Mouse (Mus musculus) CH12.LX (cell line): ENCODE measurements around the gene Tmem259. TPM values are rescaled to one million over a fixed set of nuclear protein-coding genes. Genes with fewer than 3 reads are reported as not detected.

ENCODE experiments used
- DNase-seq: peaks from one replicate; pipeline ENCODE4 v3.0.0-alpha.2; 2013; ENCODE audit errors: extremely low read depth
- H3K27ac ChIP-seq: 2 replicates; pipeline ENCODE4 v1.5.1; 2012; ENCODE audit warnings: low read depth, mild to moderate bottlenecking, control low read depth, moderate library complexity; ENCODE audit not compliant: insufficient read depth
- H3K27me3 ChIP-seq: replicated peaks from 2 replicates; pipeline ENCODE3; 2012; ENCODE audit warnings: inconsistent platforms
- H3K36me3 ChIP-seq, 2 experiments: replicated peaks in 1 of 2; 2 replicates each; pipeline versions ENCODE3 to v1.6.1; 2012; ENCODE audit warnings: inconsistent platforms in 1 of 2, low read length in 1 of 2, mild to moderate bottlenecking in 1 of 2, mixed read lengths in 1 of 2, moderate library complexity in 1 of 2; ENCODE audit not compliant: control insufficient read depth in 1 of 2, insufficient read depth in 1 of 2
- H3K4me1 ChIP-seq, 2 experiments: 2 replicates each; pipeline ENCODE4 v1.6.1; 2012; ENCODE audit warnings: inconsistent platforms in 1 of 2, moderate library complexity in 1 of 2; ENCODE audit not compliant: insufficient read depth in 2 of 2, control insufficient read depth in 1 of 2
- H3K4me2 ChIP-seq: 2 replicates; pipeline ENCODE4 v1.6.1; 2012; ENCODE audit warnings: low read depth, mild to moderate bottlenecking, control low read depth; ENCODE audit not compliant: poor library complexity, insufficient read depth, severe bottlenecking
- H3K4me3 ChIP-seq, 3 experiments: fragments of 150-350 bp in 1 of 3; sonication (generic) in 1 of 3; replicated peaks in 1 of 3; 2 replicates each; pipeline versions ENCODE3 to v1.5.1; 2011 to 2012; ENCODE audit warnings: low read depth in 2 of 3, low read length in 2 of 3, mild to moderate bottlenecking in 2 of 3, moderate library complexity in 2 of 3, control low read depth in 1 of 3, improper control_type of control experiment in 1 of 3, inconsistent platforms in 1 of 3, mixed read lengths in 1 of 3; ENCODE audit not compliant: poor library complexity in 1 of 3
- H3K79me2 ChIP-seq: replicated peaks from 2 replicates; pipeline ENCODE4 v1.6.1; 2012; ENCODE audit warnings: mild to moderate bottlenecking, moderate library complexity; ENCODE audit not compliant: control insufficient read depth, poor library complexity, insufficient read depth, severe bottlenecking; ENCODE audit errors: extremely low read depth
- H3K9ac ChIP-seq: 2 replicates; pipeline ENCODE4 v1.6.1; 2012; ENCODE audit warnings: low read depth, mild to moderate bottlenecking, control low read depth, moderate library complexity; ENCODE audit not compliant: insufficient read depth
- H3K9me3 ChIP-seq: replicated peaks from 2 replicates; pipeline ENCODE3; 2012; ENCODE audit warnings: low read length, inconsistent platforms, mixed read lengths
- BHLHE40 ChIP-seq: IDR thresholded peaks from 2 replicates; pipeline ENCODE4 v1.6.1; 2011; ENCODE audit warnings: mild to moderate bottlenecking, low read depth, low read length, improper control_type of control experiment
- CHD2 ChIP-seq: IDR thresholded peaks from 2 replicates; pipeline ENCODE4 v1.6.1; 2011; ENCODE audit warnings: low read length, improper control_type of control experiment
- ELF1 ChIP-seq: IDR thresholded peaks from 2 replicates; pipeline ENCODE4 v1.6.1; 2014; ENCODE audit warnings: low read depth, mild to moderate bottlenecking, inconsistent platforms, low read length, improper control_type of control experiment
- ETS1 ChIP-seq: conservative IDR thresholded peaks from 2 replicates; pipeline ENCODE4 v1.6.1; 2012; ENCODE audit warnings: low read depth, mild to moderate bottlenecking, inconsistent platforms, low read length, improper control_type of control experiment, moderate library complexity
- HCFC1 ChIP-seq: IDR thresholded peaks from 2 replicates; pipeline ENCODE4 v1.6.1; 2012; ENCODE audit warnings: low read depth, mild to moderate bottlenecking, inconsistent platforms, low read length, improper control_type of control experiment
- IRF4 ChIP-seq: IDR thresholded peaks from 2 replicates; pipeline ENCODE4 v1.6.1; 2014; ENCODE audit warnings: low read depth, mild to moderate bottlenecking, inconsistent platforms, low read length, improper control_type of control experiment
- JUN ChIP-seq: IDR thresholded peaks from 2 replicates; pipeline ENCODE4 v1.6.1; 2011; ENCODE audit warnings: low read depth, mild to moderate bottlenecking, low read length, improper control_type of control experiment, moderate library complexity; ENCODE audit not compliant: insufficient read depth
- MAFK ChIP-seq: IDR thresholded peaks from 2 replicates; pipeline ENCODE4 v1.6.1; 2011; ENCODE audit warnings: low read length, improper control_type of control experiment; ENCODE audit not compliant: insufficient replicate concordance
- MAX ChIP-seq: IDR thresholded peaks from 2 replicates; pipeline ENCODE4 v1.6.1; 2011; ENCODE audit warnings: low read length, improper control_type of control experiment
- MAZ ChIP-seq: IDR thresholded peaks from 2 replicates; pipeline ENCODE4 v1.6.1; 2012; ENCODE audit warnings: low read depth, mild to moderate bottlenecking, inconsistent platforms, low read length, improper control_type of control experiment, moderate library complexity
- MEF2A ChIP-seq: IDR thresholded peaks from 2 replicates; pipeline ENCODE4 v1.6.1; 2014; ENCODE audit warnings: low read depth, mild to moderate bottlenecking, inconsistent platforms, low read length, improper control_type of control experiment, borderline replicate concordance
- MYC ChIP-seq: IDR thresholded peaks from 2 replicates; pipeline ENCODE4 v1.6.1; 2011; ENCODE audit warnings: low read depth, mild to moderate bottlenecking, improper control_type of control experiment, low read length
- NELFE ChIP-seq: IDR thresholded peaks from 2 replicates; pipeline ENCODE4 v1.6.1; 2011; ENCODE audit warnings: low read depth, low read length, improper control_type of control experiment
- NRF1 ChIP-seq: IDR thresholded peaks from 2 replicates; pipeline ENCODE4 v1.6.1; 2014; ENCODE audit warnings: low read depth, mild to moderate bottlenecking, inconsistent platforms, low read length, improper control_type of control experiment, moderate library complexity
- PAX5 ChIP-seq: IDR thresholded peaks from 2 replicates; pipeline ENCODE4 v1.6.1; 2012; ENCODE audit warnings: low read length, inconsistent platforms, mixed read lengths
- POLR2A ChIP-seq: IDR thresholded peaks from 2 replicates; pipeline ENCODE4 v1.6.1; 2011; ENCODE audit warnings: low read depth, mild to moderate bottlenecking, improper control_type of control experiment, low read length
- POLR2AphosphoS2 ChIP-seq: IDR thresholded peaks from 2 replicates; pipeline ENCODE4 v1.6.1; 2011; ENCODE audit warnings: low read depth, low read length, improper control_type of control experiment
- RCOR1 ChIP-seq: conservative IDR thresholded peaks from 2 replicates; pipeline ENCODE4 v1.6.1; 2012; ENCODE audit warnings: low read depth, mild to moderate bottlenecking, inconsistent platforms, low read length, improper control_type of control experiment
- SIN3A ChIP-seq: IDR thresholded peaks from 2 replicates; pipeline ENCODE4 v1.6.1; 2012; ENCODE audit warnings: low read length, improper control_type of control experiment, inconsistent platforms
- SMC3 ChIP-seq: IDR thresholded peaks from 2 replicates; pipeline ENCODE4 v1.6.1; 2011; ENCODE audit warnings: low read depth, low read length, improper control_type of control experiment
- TBP ChIP-seq: conservative IDR thresholded peaks from 2 replicates; pipeline ENCODE4 v1.6.1; 2011; ENCODE audit warnings: low read depth, low read length, improper control_type of control experiment
- TCF12 ChIP-seq: IDR thresholded peaks from 2 replicates; pipeline ENCODE4 v1.6.1; 2014; ENCODE audit warnings: low read depth, mild to moderate bottlenecking, inconsistent platforms, low read length, improper control_type of control experiment
- UBTF ChIP-seq: IDR thresholded peaks from 2 replicates; pipeline ENCODE4 v1.6.1; 2012; ENCODE audit warnings: low read depth, mild to moderate bottlenecking, inconsistent platforms, low read length, improper control_type of control experiment, moderate library complexity
- USF2 ChIP-seq: conservative IDR thresholded peaks from 2 replicates; pipeline ENCODE4 v1.6.1; 2011; ENCODE audit warnings: low read depth, low read length, improper control_type of control experiment
- ZMIZ1 ChIP-seq: IDR thresholded peaks from 2 replicates; pipeline ENCODE4 v1.6.1; 2012; ENCODE audit warnings: low read depth, mild to moderate bottlenecking, inconsistent platforms, low read length, improper control_type of control experiment
- ZNF384 ChIP-seq: IDR thresholded peaks from 2 replicates; pipeline ENCODE4 v1.6.1; 2012; ENCODE audit warnings: low read depth, low read length, improper control_type of control experiment, inconsistent platforms
- dilution Hi-C: fragments of 300-500 bp; cut with MboI; formaldehyde crosslinking; loops from 2 replicates; pipeline ENCODE4 v1.14.3; 2020; ENCODE audit warnings: low sequenced_read_pairs; ENCODE audit not compliant: extremely low pct_unique_long_range_greater_than_20kb, extremely low pct_ligation_motif_present
- in situ Hi-C: fragments of 300-500 bp; cut with MboI; formaldehyde crosslinking; loops from 3 replicates; pipeline ENCODE4 v1.14.3; 2019; ENCODE audit warnings: low sequenced_read_pairs, low pct_ligation_motif_present, low pct_unique_long_range_greater_than_20kb, mixed read lengths
- polyA plus RNA-seq: library from polyadenylated mRNA; unstranded; fragments of >175 nt; gene quantifications from 2 replicates; pipeline ENCODE4 v1.2.1, GENCODE M21; 2012; ENCODE audit warnings: low read depth; ENCODE audit not compliant: insufficient read length
- total RNA-seq, 2 experiments: library from RNA; depleted of rRNA; stranded (reverse); fragments of 300-350 nt in 1 of 2; fragments of >200 nt in 1 of 2; gene quantifications; 2 replicates each; pipeline ENCODE4 v1.2.3; 2012 to 2014

Gene Tmem259
- total and polyA plus RNA-seq, 3 experiments: 50.1 to 84.2 (median 71.7) TPM

GRCm38 (mm10) chr10:79997034-79997760 is 13.1 kb upstream of the Tmem259 start:
- peaks cover 3% of the 10 kb centered on the region for H3K9me3 ChIP-seq
- no peak overlapping the region for H3K27ac ChIP-seq
- peak; percentile 68 for DNase-seq
- peak overlapping the region; percentile 58 to 87 (median 77) for H3K4me3 ChIP-seq
- peak; percentile 26; the same call in 1 of the 2 replicates for TF ChIP-seq POLR2A
- no peak for TF ChIP-seq SMC3
- 0 out of 2 replicates have a peak, but pooled peaks have one; percentile 3 for TF ChIP-seq IRF4
- TF ChIP-seq, all 38 proteins: peak for 2
- peaks cover 0 to 22% of the 10 kb centered on the region in 2 experiments; a peak in 2 of 4 replicates for H3K4me1 ChIP-seq
- in situ Hi-C loops: no loop called here
- dilution Hi-C loops: no loop called here
- H3K36me3 ChIP-seq: peaks cover 16 to 67% of the 10 kb centered on the region in 2 experiments
- H3K79me2 ChIP-seq: no peaks in the 10 kb centered on the region
- no peaks in the 10 kb centered on the region for H3K27me3 ChIP-seq
- H3K4me2 ChIP-seq: peak overlapping the region; percentile 63
- peak overlapping the region; percentile 46 for H3K9ac ChIP-seq

GRCm38 (mm10) chr10:79996272-79997033 is 12.3 kb upstream of the Tmem259 start, which contains the start of gene Abca7:
Gene Abca7, plus strand, starts transcription at chr10:79996494.
- H3K27me3 ChIP-seq: no peaks in the 10 kb centered on the region
- TF ChIP-seq POLR2AphosphoS2 (0 out of 2 replicates have a peak, but pooled peaks have one; percentile 33), MYC (0 out of 2 replicates have a peak, but pooled peaks have one; percentile 26), SIN3A (peak; percentile 52), MAX (peak; percentile 69), TCF12 (peak; percentile 11; the same call in 1 of the 2 replicates), TBP (peak; percentile 76), NRF1 (peak; percentile 35; the same call in 1 of the 2 replicates), PAX5 (no peak), USF2 (no peak), POLR2A (peak; percentile 60), MAZ (0 out of 2 replicates have a peak, but pooled peaks have one; percentile 49), HCFC1 (peak; percentile 53), SMC3 (no peak), JUN (no peak), MEF2A (no peak), RCOR1 (0 out of 2 replicates have a peak, but pooled peaks have one; percentile 57), IRF4 (0 out of 2 replicates have a peak, but pooled peaks have one; percentile 3), CHD2 (peak; percentile 77), UBTF (no peak), NELFE (0 out of 2 replicates have a peak, but pooled peaks have one; percentile 60), ZNF384 (no peak), BHLHE40 (no peak), ZMIZ1 (0 out of 2 replicates have a peak, but pooled peaks have one; percentile 53), MAFK (no peak), ETS1 (no peak), ELF1 (peak; percentile 9; the same call in 1 of the 2 replicates)
- TF ChIP-seq, all 38 proteins: peak for 16
- Histone ChIP-seq H3K27ac (no peak within 1 kb of the TSS), H3K4me2 (peak within 1 kb of the TSS; percentile 63), H3K36me3 (peaks cover 18 to 67% of the 10 kb centered on the region in 2 experiments), H3K4me1 (peaks cover 0 to 22% of the 10 kb centered on the region in 2 experiments; a peak in 2 of 4 replicates), H3K9ac (peak within 1 kb of the TSS; percentile 46), H3K9me3 (peaks cover 8% of the 10 kb centered on the region), H3K4me3 (peak within 1 kb of the TSS; percentile 58 to 87 (median 77)), H3K79me2 (no peaks in the 10 kb centered on the region)
- in situ Hi-C loops (no loop called here), dilution Hi-C loops (no loop called here)
- DNase-seq: peak; percentile 95
